Mouse (Mus musculus) myocyte (in vitro differentiated cells): ENCODE data around the gene Gns. TPM values are rescaled to one million over a fixed set of nuclear protein-coding genes. Genes with fewer than 3 reads are reported as not detected.
A peak's percentile ranks its signal among the peaks of the same experiment; 100 is the strongest.

ENCODE experiments used
- H3K27me3 ChIP-seq: one replicate; pipeline ENCODE4 v1.6.1; 2011; ENCODE audit not compliant: control insufficient read depth, insufficient read depth, insufficient read length
- H3K36me3 ChIP-seq: one replicate; pipeline ENCODE4 v1.6.1; 2011; ENCODE audit not compliant: control insufficient read depth, insufficient read depth
- H3K4me2 ChIP-seq: one replicate; pipeline ENCODE4 v1.6.1; 2011; ENCODE audit warnings: low read depth, control low read depth
- H3K4me3 ChIP-seq: one replicate; pipeline ENCODE4 v1.5.1; 2011; ENCODE audit warnings: mild to moderate bottlenecking, control low read depth, moderate library complexity
- H3K79me2 ChIP-seq: one replicate; pipeline ENCODE4 v1.6.1; 2011; ENCODE audit not compliant: control insufficient read depth, insufficient read depth
- H3ac ChIP-seq: one replicate; pipeline ENCODE4 v1.6.1; 2011; ENCODE audit not compliant: control insufficient read depth, insufficient read length
- CEBPB ChIP-seq: IDR thresholded peaks from 2 replicates; pipeline ENCODE4 v1.6.1; 2011; ENCODE audit warnings: mild to moderate bottlenecking, moderate library complexity; ENCODE audit not compliant: poor library complexity, insufficient read depth, severe bottlenecking
- E2F4 ChIP-seq: IDR thresholded peaks from one replicate; pipeline ENCODE4 v1.6.1; 2011; ENCODE audit warnings: mild to moderate bottlenecking, control low read depth, moderate library complexity; ENCODE audit not compliant: insufficient read depth
- MAX ChIP-seq: IDR thresholded peaks from one replicate; pipeline ENCODE4 v1.6.1; 2011; ENCODE audit warnings: low read depth, mild to moderate bottlenecking, control low read depth
- MYOD1 ChIP-seq, 3 experiments: IDR thresholded peaks; one replicate each; pipeline ENCODE4 v1.6.1; 2011; ENCODE audit warnings: control low read depth in 2 of 3, low read depth in 2 of 3, mild to moderate bottlenecking in 2 of 3, moderate library complexity in 1 of 3; ENCODE audit not compliant: insufficient read length in 2 of 3, control insufficient read depth in 1 of 3
- MYOG ChIP-seq, 3 experiments: IDR thresholded peaks; one replicate each; pipeline ENCODE4 v1.6.1; 2011; ENCODE audit warnings: control low read depth in 2 of 3, low read depth in 2 of 3, mild to moderate bottlenecking in 2 of 3; ENCODE audit not compliant: insufficient read length in 2 of 3, control insufficient read depth in 1 of 3, insufficient read depth in 1 of 3
- POLR2A ChIP-seq: IDR thresholded peaks from one replicate; pipeline ENCODE4 v1.6.1; 2011; ENCODE audit warnings: low read depth, mild to moderate bottlenecking, control low read depth, moderate library complexity; ENCODE audit not compliant: insufficient read length
- POLR2AphosphoS2 ChIP-seq: IDR thresholded peaks from one replicate; pipeline ENCODE4 v1.6.1; 2011; ENCODE audit warnings: low read depth, control low read depth; ENCODE audit not compliant: insufficient read length
- REST ChIP-seq: IDR thresholded peaks from one replicate; pipeline ENCODE4 v1.6.1; 2011; ENCODE audit warnings: mild to moderate bottlenecking, control low read depth, moderate library complexity; ENCODE audit not compliant: insufficient read depth, insufficient read length
- SRF ChIP-seq: IDR thresholded peaks from one replicate; pipeline ENCODE4 v1.6.1; 2011; ENCODE audit warnings: low read depth; ENCODE audit not compliant: control insufficient read depth, insufficient read length
- TCF12 ChIP-seq: IDR thresholded peaks from one replicate; pipeline ENCODE4 v1.6.1; 2011; ENCODE audit warnings: mild to moderate bottlenecking, control low read depth; ENCODE audit not compliant: poor library complexity, insufficient read depth, severe bottlenecking
- TCF3 ChIP-seq: IDR thresholded peaks from one replicate; pipeline ENCODE4 v1.6.1; 2011; ENCODE audit warnings: low read depth, control low read depth; ENCODE audit not compliant: insufficient read length
- USF1 ChIP-seq: IDR thresholded peaks from one replicate; pipeline ENCODE4 v1.6.1; 2011; ENCODE audit warnings: low read depth, mild to moderate bottlenecking, control low read depth, moderate library complexity
- polyA plus RNA-seq: library from polyadenylated mRNA; unstranded; fragments of >200 nt; fragmentation: generic; extraction: Trizol; gene quantifications from one replicate; pipeline ENCODE4 v1.2.1, GENCODE M21; 2012; ENCODE audit warnings: missing spikeins

The Gns gene
- 81.4 TPM for polyA plus RNA-seq

DNA sequence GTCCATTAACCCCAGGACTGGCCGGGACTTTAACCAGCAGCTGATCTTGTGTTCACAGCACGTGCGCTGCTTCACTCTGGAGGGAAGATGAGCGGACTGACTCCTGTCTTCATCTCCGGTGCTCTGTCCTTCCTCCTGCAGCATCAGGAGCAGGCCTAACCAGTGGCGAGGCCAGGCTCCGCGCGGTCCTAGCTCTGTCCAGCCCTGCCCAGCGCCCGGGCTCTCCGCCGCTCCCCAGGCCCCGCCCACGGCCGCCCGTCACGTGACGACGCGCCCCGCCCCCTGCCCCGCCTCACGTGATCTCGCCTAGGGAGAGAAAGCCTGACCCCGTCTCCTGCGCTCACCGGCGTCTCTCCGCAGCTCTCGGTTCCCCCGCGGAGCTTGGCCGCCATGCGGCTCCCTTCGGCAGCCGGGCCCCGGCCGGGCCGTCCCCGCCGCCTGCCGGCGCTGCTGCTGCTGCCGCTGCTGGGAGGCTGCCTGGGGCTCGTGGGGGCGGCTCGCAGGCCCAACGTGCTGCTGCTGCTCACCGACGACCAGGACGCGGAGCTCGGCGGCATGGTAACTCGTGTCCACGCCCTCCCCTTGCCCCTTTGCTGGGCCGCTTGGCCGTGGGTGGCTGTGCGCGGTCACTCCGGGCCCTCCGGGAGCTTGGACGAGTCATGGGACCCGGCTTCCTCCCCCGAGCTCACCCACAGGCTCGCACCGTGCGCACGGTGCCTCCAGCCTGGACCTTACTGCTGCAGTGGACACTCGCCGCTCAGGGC is at the start of gene Gns:
Gene Gns (plus strand): TSS at position 290 of the 764 bp plus-strand sequence.
- TF ChIP-seq E2F4 (no peak), TCF3 (no peak), MYOD1 (IDR thresholded peaks at IDR 0.05; ENCODE audit: control insufficient read depth in 1 of 3, insufficient read length in 2 of 3, low read depth in 2 of 3) (peak in 1 of 3 experiments; percentile 7), POLR2A (peak; percentile 78), USF1 (peak; percentile 90), MYOG (IDR thresholded peaks at IDR 0.05; ENCODE audit: control insufficient read depth in 1 of 3, insufficient read depth in 1 of 3, insufficient read length in 2 of 3, low read depth in 2 of 3) (peak in 1 of 3 experiments; percentile 23), REST (peak; percentile 49), POLR2AphosphoS2 (peak; percentile 54)
- H3K27me3 ChIP-seq, result no peaks in the 10 kb centered on the region

DNA sequence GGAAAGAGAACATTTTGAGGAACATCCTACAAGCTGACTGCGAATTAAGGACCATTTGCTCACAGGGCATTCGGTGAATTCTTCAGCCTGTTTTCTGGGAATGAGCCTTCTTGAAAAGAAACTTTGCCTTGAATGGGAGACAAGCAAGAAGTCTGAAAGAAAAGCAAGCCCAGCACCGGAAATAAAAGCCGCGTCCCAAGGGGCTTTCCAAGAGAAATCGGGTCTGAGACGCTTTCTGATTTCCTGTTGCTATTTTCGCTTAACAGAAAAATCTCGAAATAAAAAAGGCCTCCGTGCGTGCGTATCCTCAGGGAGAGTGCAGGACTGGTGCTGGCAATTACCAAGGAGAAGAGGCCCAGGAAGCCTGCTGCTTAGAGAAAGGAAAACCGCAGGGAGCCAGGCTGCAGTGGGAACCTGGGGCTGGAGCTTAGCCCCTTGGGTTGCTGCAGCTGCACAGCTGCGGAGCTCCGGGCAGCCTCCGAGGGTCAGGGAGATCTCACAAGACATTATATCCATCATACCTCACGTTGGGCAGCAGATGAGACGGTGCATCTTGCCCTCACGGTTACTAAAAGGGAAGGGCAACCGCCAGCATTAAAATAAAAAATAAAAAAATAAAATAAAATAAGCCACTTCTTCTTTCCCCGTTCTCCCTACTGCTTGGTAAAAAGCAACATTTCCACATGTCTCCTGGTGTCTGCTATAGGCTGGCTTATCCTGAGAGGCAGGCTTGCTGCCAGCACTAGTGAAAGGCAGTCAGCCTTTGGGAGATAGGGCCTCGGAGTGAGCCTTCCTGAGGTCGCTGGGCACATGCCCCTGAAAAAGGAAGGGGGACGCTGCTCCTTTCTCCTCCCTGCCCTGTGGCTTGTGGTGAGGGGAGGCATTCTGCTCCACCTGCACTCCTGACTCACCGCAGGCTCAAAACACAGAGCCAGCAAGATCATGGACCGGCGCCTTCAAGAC is 49.3 kb upstream of the Gns start:
- no peak overlapping the region for H3K4me3 ChIP-seq
- peaks cover 11% of the 10 kb centered on the region for H3K27me3 ChIP-seq
- H3K36me3 ChIP-seq, result no peaks in the 10 kb centered on the region
- no peak for TF ChIP-seq TCF3
- TF ChIP-seq USF1, result no peak
- no peak for TF ChIP-seq TCF12
- no peak for TF ChIP-seq CEBPB
- TF ChIP-seq MYOD1 (IDR thresholded peaks at IDR 0.05; ENCODE audit: control insufficient read depth in 1 of 3, insufficient read length in 2 of 3, low read depth in 2 of 3), result no peak
- no peak for TF ChIP-seq POLR2AphosphoS2
- TF ChIP-seq E2F4, result no peak
- TF ChIP-seq REST, result no peak
- TF ChIP-seq POLR2A, result no peak
- no peak for TF ChIP-seq SRF
- no peak for TF ChIP-seq MYOG (IDR thresholded peaks at IDR 0.05; ENCODE audit: control insufficient read depth in 1 of 3, insufficient read depth in 1 of 3, insufficient read length in 2 of 3, low read depth in 2 of 3)
- no peak for TF ChIP-seq MAX
- H3ac ChIP-seq, result no peak overlapping the region
- no peaks in the 10 kb centered on the region for H3K79me2 ChIP-seq
- no peak overlapping the region for H3K4me2 ChIP-seq

More for the DNA sequence above, at the start of gene Gns:
- no peaks in the 10 kb centered on the region for H3K36me3 ChIP-seq
- H3K79me2 ChIP-seq, result peaks cover 42% of the 10 kb centered on the region
- H3K4me2 ChIP-seq, result peak within 1 kb of the TSS; percentile 87
- H3ac ChIP-seq, result peak within 1 kb of the TSS; percentile 50
- H3K4me3 ChIP-seq, result peak within 1 kb of the TSS; percentile 54

DNA sequence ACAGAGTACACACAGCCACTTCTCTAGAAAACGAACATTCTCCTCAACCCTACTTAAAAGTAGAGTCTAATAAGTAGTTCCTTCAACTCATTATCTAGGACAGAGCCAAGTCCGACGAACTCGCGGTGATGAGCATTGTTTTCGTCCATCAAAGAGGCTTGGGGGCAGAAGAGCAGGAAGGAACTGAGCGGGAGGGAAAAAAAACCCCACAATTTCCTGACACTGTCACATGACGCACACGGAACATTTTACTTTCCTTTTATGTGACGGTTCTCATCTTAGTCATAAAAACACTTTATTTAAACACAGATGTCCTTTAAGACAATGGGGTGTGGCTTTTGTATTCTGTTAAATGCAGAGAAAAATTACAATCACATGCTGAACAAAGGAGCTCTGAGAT is 48.5 kb upstream of the Gns start:
- Histone ChIP-seq H3K36me3 (no peaks in the 10 kb centered on the region), H3ac (no peak overlapping the region), H3K4me3 (no peak overlapping the region), H3K79me2 (no peaks in the 10 kb centered on the region), H3K4me2 (no peak overlapping the region), H3K27me3 (peaks cover 5% of the 10 kb centered on the region)
- no peak for TF ChIP-seq CEBPB
- no peak for TF ChIP-seq SRF
- no peak for TF ChIP-seq MAX
- no peak for TF ChIP-seq E2F4
- no peak for TF ChIP-seq MYOG (IDR thresholded peaks at IDR 0.05; ENCODE audit: control insufficient read depth in 1 of 3, insufficient read depth in 1 of 3, insufficient read length in 2 of 3, low read depth in 2 of 3)
- TF ChIP-seq REST, result no peak
- no peak for TF ChIP-seq POLR2A

DNA sequence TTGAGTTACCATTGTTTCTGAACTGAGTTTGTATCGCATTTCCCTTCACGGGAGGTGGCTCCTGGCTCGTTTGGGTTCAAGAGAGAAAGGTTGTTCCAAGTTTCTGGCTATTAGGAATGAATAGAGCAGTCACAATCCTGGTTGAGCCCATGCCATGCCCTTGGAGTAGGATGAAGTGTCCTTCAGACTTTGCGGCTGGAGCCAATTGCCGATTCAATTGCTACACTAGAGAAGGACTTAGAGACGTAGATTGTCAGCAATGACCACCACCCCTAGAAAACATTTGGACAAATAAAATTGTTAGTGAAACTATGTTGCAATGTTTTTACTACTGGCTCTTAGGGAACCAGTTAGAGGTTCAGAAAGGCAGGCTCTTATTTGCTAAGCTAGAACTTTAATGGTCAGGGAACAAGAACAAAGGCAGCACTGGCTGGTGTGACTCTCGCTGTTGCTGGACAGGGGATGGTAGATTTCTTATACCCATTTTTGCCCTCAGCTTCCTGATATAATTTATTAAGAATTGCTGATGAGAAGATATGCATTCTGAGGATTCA is 46.4 kb upstream of the Gns start:
- Histone ChIP-seq H3ac (no peak overlapping the region), H3K4me2 (no peak overlapping the region), H3K27me3 (no peaks in the 10 kb centered on the region), H3K79me2 (no peaks in the 10 kb centered on the region), H3K36me3 (no peaks in the 10 kb centered on the region), H3K4me3 (no peak overlapping the region)
- TF ChIP-seq POLR2AphosphoS2 (no peak), TCF12 (no peak), USF1 (no peak), POLR2A (no peak), SRF (no peak), REST (no peak), TCF3 (no peak), MAX (no peak), E2F4 (no peak), CEBPB (no peak), MYOG (IDR thresholded peaks at IDR 0.05; ENCODE audit: control insufficient read depth in 1 of 3, insufficient read depth in 1 of 3, insufficient read length in 2 of 3, low read depth in 2 of 3) (no peak), MYOD1 (IDR thresholded peaks at IDR 0.05; ENCODE audit: control insufficient read depth in 1 of 3, insufficient read length in 2 of 3, low read depth in 2 of 3) (no peak)
